Mouse (Mus musculus): Measurements from ENCODE around the gene Akr1b8. TPM values are rescaled to one million over a fixed set of nuclear protein-coding genes. Genes with fewer than 3 reads are reported as not detected.
"Not testable (repeated sequence)": the region's sequence is repeated elsewhere in the genome, so short reads cannot be mapped to it uniquely, and the experiment has no call there.

Akr1b8 gene
- polyA plus RNA-seq, 1 experiment from 2014 or later, result 6.6 TPM

DNA sequence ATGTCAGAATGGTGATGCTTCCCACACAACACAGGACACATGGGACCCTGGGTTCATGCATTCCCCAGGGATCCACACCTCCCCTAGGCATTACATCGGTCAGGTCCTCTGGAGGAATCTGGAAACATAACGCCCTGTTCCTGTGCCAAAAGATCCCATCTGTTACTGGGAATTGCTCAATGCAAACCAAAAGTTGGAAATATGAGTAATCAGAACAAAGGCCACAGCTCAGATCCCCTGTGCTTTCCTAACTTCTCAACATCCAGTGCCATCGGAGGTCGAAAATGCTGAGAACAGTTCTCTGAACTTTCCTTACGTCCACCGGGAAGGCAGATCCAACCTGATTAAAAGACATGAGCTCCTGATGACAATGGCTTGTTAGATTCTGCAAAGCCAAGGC, 10.5 kb upstream of the Akr1b8 start:
- no peak overlapping the region for H3K4me3 ChIP-seq (ENCODE audit: low read depth, low read length)
- no peaks in the 10 kb centered on the region for H3K36me3 ChIP-seq (ENCODE audit: control insufficient read depth, insufficient read depth, low read length)
- 85% methylated on average over 6 of the region's 6 CpGs for WGBS
- 0 out of 2 replicates have a peak, but pooled peaks cover 3% of the 10 kb centered on the region for H3K4me1 ChIP-seq (replicated peaks; ENCODE audit: control insufficient read depth, insufficient read depth, low read length)
- no peak overlapping the region for H3K4me2 ChIP-seq (ENCODE audit: low read length)
- no peaks in the 10 kb centered on the region for H3K9me3 ChIP-seq (ENCODE audit: control insufficient read depth, low read length)
- ATAC-seq (replicated peaks; ENCODE audit: low FRiP score, low TSS enrichment, low read depth) (no peak), DNase-seq (ENCODE audit: low spot score) (no peak)
- no peak overlapping the region for H3K9ac ChIP-seq (ENCODE audit: low read length)
- no peak overlapping the region for H3K27ac ChIP-seq (ENCODE audit: low read depth)
- H3K27me3 ChIP-seq (replicated peaks; ENCODE audit: control insufficient read depth, insufficient read depth, low read length), result no peaks in the 10 kb centered on the region

DNA sequence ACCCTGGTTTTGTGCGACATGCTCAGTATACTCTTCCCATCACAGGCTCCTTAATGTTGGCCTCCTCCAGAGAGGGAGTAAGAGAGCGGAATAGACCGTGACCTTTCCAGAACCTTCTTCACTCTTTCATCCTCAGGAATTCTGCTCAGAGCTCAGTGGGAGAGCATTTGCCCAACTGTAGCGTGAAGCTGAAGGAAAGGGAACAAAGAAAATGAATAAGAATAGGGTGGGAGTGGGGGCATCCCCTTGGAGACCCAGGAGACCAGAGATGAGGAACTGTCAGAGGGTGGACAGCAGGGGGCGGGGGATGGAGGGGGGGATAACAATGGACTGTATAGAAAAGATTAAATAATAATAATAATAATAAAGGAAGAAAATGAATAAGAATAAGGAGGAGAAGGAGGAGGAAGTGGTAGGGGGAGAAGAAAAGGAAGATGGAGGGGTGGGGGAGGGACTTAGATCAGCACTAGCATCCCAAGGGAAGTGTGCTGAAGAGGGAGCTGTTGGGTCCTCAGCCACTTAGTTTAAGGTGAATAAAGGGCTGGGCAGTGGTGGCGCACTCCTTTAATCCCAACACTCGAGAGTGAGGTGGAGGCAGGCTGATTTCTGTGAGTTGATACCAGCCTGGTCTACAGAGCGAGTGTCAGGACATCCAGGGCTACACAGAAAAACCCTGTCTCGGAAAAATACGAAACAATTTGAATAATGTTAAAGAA, 9.6 kb upstream of the Akr1b8 start:
- no peak overlapping the region for H3K9ac ChIP-seq (ENCODE audit: low read length)
- DNase-seq (ENCODE audit: low spot score), result no peak
- 0 out of 2 replicates have a peak, but pooled peaks cover 3% of the 10 kb centered on the region for H3K4me1 ChIP-seq (replicated peaks; ENCODE audit: control insufficient read depth, insufficient read depth, low read length)
- no peaks in the 10 kb centered on the region for H3K36me3 ChIP-seq (ENCODE audit: control insufficient read depth, insufficient read depth, low read length)
- H3K9me3 ChIP-seq (ENCODE audit: control insufficient read depth, low read length), result no peaks in the 10 kb centered on the region
- H3K27me3 ChIP-seq (replicated peaks; ENCODE audit: control insufficient read depth, insufficient read depth, low read length), result no peaks in the 10 kb centered on the region
- no peak for ATAC-seq (replicated peaks; ENCODE audit: low FRiP score, low TSS enrichment, low read depth)
- no peak overlapping the region for H3K4me2 ChIP-seq (ENCODE audit: low read length)
- WGBS, result 62% methylated on average over 10 of the region's 10 CpGs
- H3K4me3 ChIP-seq (ENCODE audit: low read depth, low read length), result no peak overlapping the region
- H3K27ac ChIP-seq (ENCODE audit: low read depth), result no peak overlapping the region

GRCm38 (mm10) chr6:34344935-34345334, 9.0 kb upstream of the Akr1b8 start:
- ATAC-seq (replicated peaks; ENCODE audit: low FRiP score, low TSS enrichment, low read depth), result no peak
- Histone ChIP-seq H3K9ac (ENCODE audit: low read length) (no peak overlapping the region), H3K27ac (ENCODE audit: low read depth) (no peak overlapping the region), H3K4me2 (ENCODE audit: low read length) (no peak overlapping the region; the same call in 1 of the 2 replicates), H3K4me1 (replicated peaks; ENCODE audit: control insufficient read depth, insufficient read depth, low read length) (0 out of 2 replicates have a peak, but pooled peaks cover 3% of the 10 kb centered on the region), H3K27me3 (replicated peaks; ENCODE audit: control insufficient read depth, insufficient read depth, low read length) (no peaks in the 10 kb centered on the region), H3K36me3 (ENCODE audit: control insufficient read depth, insufficient read depth, low read length) (no peaks in the 10 kb centered on the region), H3K9me3 (ENCODE audit: control insufficient read depth, low read length) (no peaks in the 10 kb centered on the region), H3K4me3 (ENCODE audit: low read depth, low read length) (no peak overlapping the region)
- DNase-seq (ENCODE audit: low spot score), result peak; percentile 61
- 17% methylated on average over 9 of the region's 9 CpGs for WGBS

GRCm38 (mm10) chr6:34346096-34346898, 7.6 kb upstream of the Akr1b8 start:
- no peak overlapping the region for H3K4me3 ChIP-seq (ENCODE audit: low read depth, low read length)
- H3K36me3 ChIP-seq (ENCODE audit: control insufficient read depth, insufficient read depth, low read length), result no peaks in the 10 kb centered on the region
- DNase-seq (ENCODE audit: low spot score), result peak; percentile 88
- 0 out of 2 replicates have a peak, but pooled peaks cover 3% of the 10 kb centered on the region for H3K4me1 ChIP-seq (replicated peaks; ENCODE audit: control insufficient read depth, insufficient read depth, low read length)
- no peak overlapping the region for H3K9ac ChIP-seq (ENCODE audit: low read length)
- 48% methylated on average over 14 of the region's 14 CpGs for WGBS
- H3K27ac ChIP-seq (ENCODE audit: low read depth), result no peak overlapping the region
- no peak overlapping the region for H3K4me2 ChIP-seq (ENCODE audit: low read length)
- H3K9me3 ChIP-seq (ENCODE audit: control insufficient read depth, low read length), result no peaks in the 10 kb centered on the region
- H3K27me3 ChIP-seq (replicated peaks; ENCODE audit: control insufficient read depth, insufficient read depth, low read length), result no peaks in the 10 kb centered on the region
- peak; percentile 56; the same call in 1 of the 2 replicates for ATAC-seq (replicated peaks; ENCODE audit: low FRiP score, low TSS enrichment, low read depth)

DNA sequence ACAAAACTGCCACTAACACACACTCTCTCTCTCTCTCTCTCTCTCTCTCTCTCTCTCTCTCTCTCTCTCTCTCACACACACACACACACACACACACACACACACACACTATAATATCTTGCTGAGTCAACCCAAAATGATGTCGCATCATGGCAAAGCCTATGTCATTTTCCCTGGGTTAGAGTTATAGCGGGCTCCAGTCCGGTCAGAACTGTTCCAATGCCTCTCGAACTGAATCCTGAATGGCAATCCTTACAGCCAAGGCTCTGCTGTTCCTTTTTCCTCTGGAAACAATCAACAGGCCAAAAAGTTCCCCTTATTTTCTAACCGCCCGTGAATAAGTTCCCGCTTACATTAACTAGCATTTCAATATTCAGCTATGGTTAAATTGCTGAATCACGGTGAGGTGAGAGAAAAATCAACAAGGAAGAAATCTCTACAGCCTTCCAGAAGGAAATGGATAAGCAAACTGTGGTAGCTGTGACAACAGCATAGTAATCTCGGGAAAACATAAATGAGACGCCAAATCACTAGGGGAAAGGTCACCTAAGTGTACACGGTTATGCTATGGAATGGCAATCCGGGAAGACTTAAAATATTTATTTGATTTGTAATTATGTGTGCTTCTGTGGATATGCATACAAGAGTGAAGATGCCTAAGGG, 3.8 kb upstream of the Akr1b8 start:
- ATAC-seq (replicated peaks; ENCODE audit: low FRiP score, low TSS enrichment, low read depth) (no peak), DNase-seq (ENCODE audit: low spot score) (no peak)
- no peaks in the 10 kb centered on the region for H3K27me3 ChIP-seq (replicated peaks; ENCODE audit: control insufficient read depth, insufficient read depth, low read length)
- no peak overlapping the region for H3K4me3 ChIP-seq (ENCODE audit: low read depth, low read length)
- H3K9me3 ChIP-seq (ENCODE audit: control insufficient read depth, low read length), result no peaks in the 10 kb centered on the region
- no peak overlapping the region for H3K27ac ChIP-seq (ENCODE audit: low read depth)
- 72% methylated on average over 12 of the region's 12 CpGs for WGBS
- H3K36me3 ChIP-seq (ENCODE audit: control insufficient read depth, insufficient read depth, low read length), result no peaks in the 10 kb centered on the region
- H3K4me1 ChIP-seq (replicated peaks; ENCODE audit: control insufficient read depth, insufficient read depth, low read length), result 0 out of 2 replicates have a peak, but pooled peaks cover 11% of the 10 kb centered on the region
- no peak overlapping the region for H3K9ac ChIP-seq (ENCODE audit: low read length)
- no peak overlapping the region for H3K4me2 ChIP-seq (ENCODE audit: low read length)

DNA sequence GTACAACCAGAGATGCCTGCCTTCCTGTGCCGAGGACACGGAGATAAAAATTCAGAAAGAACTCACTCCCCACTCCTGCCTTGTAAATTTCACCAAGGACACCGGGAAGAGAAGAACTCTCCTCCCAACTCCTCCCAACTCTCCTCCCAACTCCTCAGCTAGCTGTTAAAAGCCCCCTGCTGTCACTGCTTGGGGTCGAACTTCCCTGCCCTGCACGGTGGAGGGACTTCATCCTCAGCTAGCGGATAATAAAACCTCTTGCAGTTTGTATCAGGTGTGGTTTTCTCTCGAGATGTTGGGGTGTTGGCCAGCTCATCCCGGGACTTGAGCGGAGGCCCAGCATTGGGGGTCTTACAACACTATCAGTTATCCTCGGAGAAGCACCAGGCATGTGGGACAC, 2.4 kb upstream of the Akr1b8 start:
- not testable (repeated sequence) for ATAC-seq (replicated peaks; ENCODE audit: low FRiP score, low TSS enrichment, low read depth)

DNA sequence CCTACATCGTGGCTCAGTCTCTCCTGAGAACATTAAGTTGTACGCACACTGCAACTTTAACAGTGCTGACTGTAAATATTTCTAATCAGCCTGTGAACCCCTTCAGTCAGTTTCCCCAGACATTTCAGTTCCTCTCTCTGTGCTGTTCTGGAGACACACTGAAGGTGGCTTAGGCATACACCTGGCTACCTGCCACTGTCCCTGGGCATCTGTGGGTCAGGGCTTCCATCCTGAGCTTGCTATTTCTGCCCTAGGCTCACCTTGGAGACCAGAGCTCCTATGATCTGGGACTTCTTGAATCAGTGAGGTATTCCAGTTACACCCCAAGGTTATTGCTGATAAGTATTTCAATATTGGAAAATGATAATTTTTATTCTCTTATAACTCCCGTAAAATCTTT, 1.5 kb upstream of the Akr1b8 start:
- Histone ChIP-seq H3K36me3 (ENCODE audit: control insufficient read depth, insufficient read depth, low read length) (no peaks in the 10 kb centered on the region), H3K9me3 (ENCODE audit: control insufficient read depth, low read length) (no peaks in the 10 kb centered on the region), H3K9ac (ENCODE audit: low read length) (no peak overlapping the region), H3K27me3 (replicated peaks; ENCODE audit: control insufficient read depth, insufficient read depth, low read length) (no peaks in the 10 kb centered on the region), H3K27ac (ENCODE audit: low read depth) (no peak overlapping the region), H3K4me1 (replicated peaks; ENCODE audit: control insufficient read depth, insufficient read depth, low read length) (0 out of 2 replicates have a peak, but pooled peaks cover 8% of the 10 kb centered on the region), H3K4me2 (ENCODE audit: low read length) (no peak overlapping the region), H3K4me3 (ENCODE audit: low read depth, low read length) (no peak overlapping the region)
- WGBS, result 85% methylated on average over 3 of the region's 3 CpGs
- DNase-seq (ENCODE audit: low spot score) (no peak), ATAC-seq (replicated peaks; ENCODE audit: low FRiP score, low TSS enrichment, low read depth) (no peak)

More for the DNA sequence above, 2.4 kb upstream of the Akr1b8 start:
- H3K27me3 ChIP-seq (replicated peaks; ENCODE audit: control insufficient read depth, insufficient read depth, low read length); H3K9me3 ChIP-seq (ENCODE audit: control insufficient read depth, low read length); H3K36me3 ChIP-seq (ENCODE audit: control insufficient read depth, insufficient read depth, low read length); H3K27ac ChIP-seq (ENCODE audit: low read depth); H3K4me1 ChIP-seq (replicated peaks; ENCODE audit: control insufficient read depth, insufficient read depth, low read length); H3K4me3 ChIP-seq (ENCODE audit: low read depth, low read length); DNase-seq (ENCODE audit: low spot score); H3K9ac ChIP-seq (ENCODE audit: low read length); H3K4me2 ChIP-seq (ENCODE audit: low read length): not testable (repeated sequence)
- WGBS, result 37% methylated on average over 10 of the region's 10 CpGs

Data from intestine, embryonic 14.5 days (tissue).